In genomic region chr5:115008307-115008706, GRCm38 (mm10) we compare ENCODE assay signal across 12 mouse cellular contexts. TPM values are rescaled to one million over a fixed set of nuclear protein-coding genes. Genes with fewer than 3 reads are reported as not detected.
DNase-seq lines count a peak whose midpoint lies in the region; TF ChIP-seq lines count a peak whose summit lies in the region.
"Had no signal": no experiment of that assay in that cellular context is flagged by ENCODE, and none has a peak within 500 bp of the region (broad histone marks: within the 10 kb centered on the region; RNA-seq: fewer than 3 reads in every experiment).

No protein-coding gene starts in this region.

- peak; percentile 64 for DNase-seq in MEL-GATA-1-ER (ENCODE audit: extremely low read depth, low read depth)
- peak; percentile 94 for DNase-seq in fat pad, adult 2 months (ENCODE audit: extremely low read depth, low read depth, low spot score)
- DNase-seq in right cerebral cortex, postnatal 14 days: no peak
- DNase-seq in ovary, postnatal 10 days (ENCODE audit: low spot score): no peak
- no peak for DNase-seq in urinary bladder, postnatal 14 days (ENCODE audit: low spot score)
- DNase-seq: layer of hippocampus, adult 9-11 months; right cerebral cortex, adult 18-20 months had no signal

- peaks cover 63% of the 10 kb centered on the region for H3K4me1 ChIP-seq in E14TG2a.4 (replicated peaks; ENCODE audit: low read depth, low read length)
- peaks cover 17% of the 10 kb centered on the region for H3K4me1 ChIP-seq in small intestine, adult 2 months (ENCODE audit: control insufficient read depth, insufficient read depth, insufficient read length, low read length)

- H3K36me3 ChIP-seq in E14TG2a.4 (ENCODE audit: insufficient read depth, low read length): peaks cover under 1% of the 10 kb centered on the region
- H3K36me3 ChIP-seq in small intestine, adult 2 months (ENCODE audit: control insufficient read depth, insufficient read depth, low read length): no peaks in the 10 kb centered on the region

- H3K27ac ChIP-seq in small intestine, adult 2 months (ENCODE audit: insufficient read depth, low read depth, low read length): 0 out of 2 replicates have a peak overlapping the region, but pooled peaks have one; percentile 3
- H3K27ac ChIP-seq: kidney, postnatal 0 days had no signal

- 34% methylated on average over 7 of the region's 7 CpGs for WGBS in small intestine, adult 2 months

- no peaks in the 10 kb centered on the region for H3K9me3 ChIP-seq in E14TG2a.4 (ENCODE audit: low read length)

- TF ChIP-seq CTCF in E14TG2a.4 (conservative IDR thresholded peaks at IDR 0.05; ENCODE audit: low read length): no peak
- no peak for TF ChIP-seq CTCF in small intestine, adult 2 months (IDR thresholded peaks at IDR 0.05; ENCODE audit: extremely low read depth, insufficient read length, insufficient replicate concordance, low read depth, low read length)

- H3K4me3 ChIP-seq in E14TG2a.4 (replicated peaks; ENCODE audit: low read length): 0 out of 2 replicates have a peak overlapping the region, but pooled peaks have one; percentile 3
- H3K4me3 ChIP-seq in small intestine, adult 2 months (ENCODE audit: low read depth, low read length): no peak overlapping the region

- TF ChIP-seq POLR2A in small intestine, adult 2 months (IDR thresholded peaks at IDR 0.05; ENCODE audit: low read depth, low read length): no peak

- H3K27me3 ChIP-seq in E14TG2a.4 (ENCODE audit: insufficient read depth, low read length): peaks cover 27% of the 10 kb centered on the region
- no peaks in the 10 kb centered on the region for H3K27me3 ChIP-seq in small intestine, adult 2 months (ENCODE audit: control insufficient read depth, insufficient read depth, low read length)

RNA-seq across cellular contexts. Expression of gene Sppl3, which starts 2.6 kb away (rescaled TPM):
- 36.9 and 101 TPM in 2 replicates for polyA plus RNA-seq in small intestine, adult 2 months (2012; rRNA removed)

RNA-seq across cellular contexts. Expression of gene Hnf1a, which starts 37.4 kb away (rescaled TPM):
- 24.1 and 46.9 TPM in 2 replicates for polyA plus RNA-seq in small intestine, adult 2 months (2012; rRNA removed)
- polyA plus RNA-seq: frontal cortex, adult 2 months; heart, embryonic 14.5 days had no signal

Comparison
In these comparisons a context has a peak if more than half of its experiments do, and no peak if none do; other contexts are left out.
1. DNase-seq: peak in MEL-GATA-1-ER (single experiment) and fat pad, adult 2 months (single experiment); none in right cerebral cortex, postnatal 14 days (single experiment), ovary, postnatal 10 days (single experiment) and urinary bladder, postnatal 14 days (single experiment).